Mouse (Mus musculus) liver, adult 2 months (tissue): ENCODE results near the gene Nipsnap3b.

ENCODE experiments used
- CTCF ChIP-seq: fragments of 200-500 bp; IDR thresholded peaks from 2 replicates; pipeline ENCODE4 v1.5.1; 2011; ENCODE audit warnings: low read depth, low read length, control low read depth
- POLR2A ChIP-seq: fragments of 200-500 bp; IDR thresholded peaks from 2 replicates; pipeline ENCODE4 v1.6.1; 2011; ENCODE audit warnings: low read length, control low read depth; ENCODE audit not compliant: insufficient read depth; ENCODE audit errors: extremely low read depth

DNA sequence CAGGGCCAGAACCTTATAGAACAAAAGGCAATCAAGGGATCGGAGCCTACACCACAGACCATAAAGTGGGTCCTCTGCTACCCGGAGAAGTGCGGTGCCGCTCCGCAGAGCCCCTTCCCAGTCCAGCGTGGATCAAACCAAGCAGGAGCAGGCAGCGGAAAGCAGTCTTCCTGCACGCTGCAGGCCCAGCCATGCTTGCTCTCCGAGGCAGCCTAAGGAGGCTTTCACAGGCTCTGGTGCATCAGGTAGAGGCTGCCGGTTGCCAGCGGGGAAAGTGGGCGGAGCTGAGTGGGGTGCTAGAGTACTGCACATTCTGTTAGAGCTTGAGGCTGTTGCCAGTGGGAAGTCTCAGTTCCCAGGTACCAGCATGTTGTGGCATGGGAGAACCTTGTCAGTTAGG lies 22.4 kb upstream of the Nipsnap3b start, which contains the start of gene Nipsnap3a:
- no peak for TF ChIP-seq CTCF
- no peak for TF ChIP-seq POLR2A
